Mouse (Mus musculus): ENCODE data around the gene Uhrf1bp1l.

GRCm38 (mm10) chr10:89794121-89794520, 49.3 kb downstream of the Uhrf1bp1l start:
- no peak for TF ChIP-seq MYOD1 (IDR thresholded peaks at IDR 0.05; ENCODE audit: control insufficient read depth in 1 of 3, insufficient read length in 2 of 3, low read depth in 2 of 3)
- no peak for TF ChIP-seq POLR2AphosphoS2 (IDR thresholded peaks at IDR 0.05; ENCODE audit: insufficient read length, low read depth)
- TF ChIP-seq MAX (IDR thresholded peaks at IDR 0.05; ENCODE audit: low read depth) = no peak
- no peak for TF ChIP-seq POLR2A (IDR thresholded peaks at IDR 0.05; ENCODE audit: insufficient read length, low read depth)
- no peak for TF ChIP-seq TCF12 (IDR thresholded peaks at IDR 0.05; ENCODE audit: insufficient read depth, poor library complexity, severe bottlenecking)
- no peak for TF ChIP-seq USF1 (IDR thresholded peaks at IDR 0.05; ENCODE audit: low read depth)
